Mouse (Mus musculus): ENCODE data around the gene Cytl1.

DNA sequence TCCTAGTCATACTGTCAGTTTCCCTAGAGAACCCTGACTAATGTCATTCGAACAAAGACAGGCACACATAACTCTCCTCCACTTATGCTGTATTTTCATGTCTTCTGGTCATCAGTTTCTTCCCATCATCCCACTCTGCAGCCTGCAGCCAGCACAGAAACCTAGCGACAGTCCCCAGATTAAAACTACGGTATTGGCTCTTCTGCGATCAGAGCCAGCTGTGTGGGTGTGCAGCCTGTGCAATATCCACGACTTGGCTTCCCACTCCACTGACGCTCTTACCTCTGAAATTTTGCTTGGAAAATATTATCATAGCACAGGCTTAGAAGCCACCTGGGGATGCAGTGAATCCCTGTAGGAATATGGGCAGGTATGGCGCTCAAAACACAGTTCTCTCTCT, 38.0 kb upstream of the Cytl1 start:
- TF ChIP-seq CTCF (IDR thresholded peaks at IDR 0.05; ENCODE audit: borderline replicate concordance, insufficient read depth, low read depth, low read length) (no peak), POLR2A (IDR thresholded peaks at IDR 0.05; ENCODE audit: borderline replicate concordance, insufficient read depth, low read length) (no peak)
